Mouse (Mus musculus): ENCODE measurements around the gene Vil1. TPM values are rescaled to one million over a fixed set of nuclear protein-coding genes. Genes with fewer than 3 reads are reported as not detected.
"Not testable (repeated sequence)": the region's sequence is repeated elsewhere in the genome, so short reads cannot be mapped to it uniquely, and the experiment has no call there.

The Vil1 gene
- total RNA-seq, 4 experiments from 2014 or later = not detected

GRCm38 (mm10) chr1:74386714-74387385 is 22.3 kb upstream of the Vil1 start:
- DNase-seq (ENCODE audit: low spot score in 2 of 2) = peak; percentile 91 to 93

- DNase-seq (ENCODE audit: low spot score in 2 of 2) = no peak
These were observed 21.7 kb upstream of the Vil1 start for GRCm38 (mm10) chr1:74387386-74387988.

- no peak for DNase-seq (ENCODE audit: low spot score in 2 of 2)
These were observed 20.7 kb upstream of the Vil1 start for GRCm38 (mm10) chr1:74388398-74388920.

- DNase-seq (ENCODE audit: low spot score in 2 of 2) = no peak
These were observed 19.3 kb upstream of the Vil1 start for GRCm38 (mm10) chr1:74389831-74390286.

- peak in 1 of 2 experiments; percentile 59 for DNase-seq (ENCODE audit: low spot score in 2 of 2)
These were observed 18.8 kb upstream of the Vil1 start for GRCm38 (mm10) chr1:74390287-74390906.

GRCm38 (mm10) chr1:74390924-74391748 is 18.0 kb upstream of the Vil1 start, which contains the start of gene Ctdsp1:
Ctdsp1 (plus strand) TSS chr1:74391509.
- peak; percentile 97 to 99 for DNase-seq (ENCODE audit: low spot score in 2 of 2)

GRCm38 (mm10) chr1:74391844-74392441 is 17.2 kb upstream of the Vil1 start:
- peak; percentile 64 to 75 for DNase-seq (ENCODE audit: low spot score in 2 of 2)

GRCm38 (mm10) chr1:74392446-74392994 is 16.7 kb upstream of the Vil1 start:
- no peak for DNase-seq (ENCODE audit: low spot score in 2 of 2)

- no peak for DNase-seq (ENCODE audit: low spot score in 2 of 2)
These were observed 16.2 kb upstream of the Vil1 start for GRCm38 (mm10) chr1:74393010-74393409.

GRCm38 (mm10) chr1:74393697-74394096 is 15.5 kb upstream of the Vil1 start:
- no peak for DNase-seq (ENCODE audit: low spot score in 2 of 2)

GRCm38 (mm10) chr1:74394311-74394710 is 14.9 kb upstream of the Vil1 start:
- DNase-seq (ENCODE audit: low spot score in 2 of 2) = no peak

- DNase-seq (ENCODE audit: low spot score in 2 of 2) = no peak
These were observed 14.3 kb upstream of the Vil1 start for GRCm38 (mm10) chr1:74394858-74395257.

GRCm38 (mm10) chr1:74395290-74395689 is 13.9 kb upstream of the Vil1 start:
- DNase-seq (ENCODE audit: low spot score in 2 of 2) = no peak

GRCm38 (mm10) chr1:74396456-74397222 is 12.5 kb upstream of the Vil1 start:
- not testable (repeated sequence) for DNase-seq (ENCODE audit: low spot score in 2 of 2)

GRCm38 (mm10) chr1:74397268-74397918 is 11.8 kb upstream of the Vil1 start:
- DNase-seq (ENCODE audit: low spot score in 2 of 2) = peak; percentile 99 to 100

GRCm38 (mm10) chr1:74397919-74398451 is 11.2 kb upstream of the Vil1 start:
- peak; percentile 66 to 70 for DNase-seq (ENCODE audit: low spot score in 2 of 2)

- no peak for DNase-seq (ENCODE audit: low spot score in 2 of 2)
These were observed 8.6 kb upstream of the Vil1 start for GRCm38 (mm10) chr1:74400531-74400930.

GRCm38 (mm10) chr1:74401015-74401702 is 8.0 kb upstream of the Vil1 start:
- DNase-seq (ENCODE audit: low spot score in 2 of 2) = no peak

Data from gastrocnemius, adult 8-10 months (tissue).